Mouse (Mus musculus) midbrain, embryonic 16.5 days (tissue): ENCODE measurements around the gene Gtpbp6. TPM values are rescaled to one million over a fixed set of nuclear protein-coding genes. Genes with fewer than 3 reads are reported as not detected.
A peak's percentile ranks its signal among the peaks of the same experiment; 100 is the strongest.

Source experiments
- ATAC-seq: fragments of 200-750 bp; cut with Nextera tagmentation; 2 replicates; pipeline ENCODE4 v1.8.0; 2017; ENCODE audit warnings: moderate TSS enrichment
- H3K27ac ChIP-seq: fragments of 300-500 bp; sonication (generic); 2 replicates; pipeline ENCODE4 v1.5.1; 2014; ENCODE audit warnings: mild to moderate bottlenecking, low read length, mixed read lengths
- H3K27me3 ChIP-seq: fragments of 300-500 bp; sonication (generic); 2 replicates; pipeline ENCODE4 v1.6.1; 2014; ENCODE audit warnings: low read depth, low read length, mixed read lengths; ENCODE audit not compliant: control insufficient read depth, insufficient read depth
- H3K36me3 ChIP-seq: fragments of 300-500 bp; sonication (generic); 2 replicates; pipeline ENCODE4 v1.6.1; 2014; ENCODE audit warnings: mild to moderate bottlenecking, low read length, moderate library complexity, mixed read lengths; ENCODE audit not compliant: control insufficient read depth, insufficient read depth
- H3K4me1 ChIP-seq: fragments of 300-500 bp; sonication (generic); 2 replicates; pipeline ENCODE4 v1.6.1; 2014; ENCODE audit warnings: mild to moderate bottlenecking, low read length, mixed read lengths; ENCODE audit not compliant: control insufficient read depth, insufficient read depth
- H3K4me2 ChIP-seq: fragments of 300-500 bp; sonication (generic); 2 replicates; pipeline ENCODE4 v1.6.1; 2014; ENCODE audit warnings: mild to moderate bottlenecking, low read length, mixed read lengths
- H3K4me3 ChIP-seq: fragments of 300-500 bp; sonication (generic); 2 replicates; pipeline ENCODE4 v1.5.1; 2014; ENCODE audit warnings: low read depth, mild to moderate bottlenecking, low read length, moderate library complexity, mixed read lengths
- H3K9ac ChIP-seq: fragments of 300-500 bp; sonication (generic); 2 replicates; pipeline ENCODE4 v1.6.1; 2014; ENCODE audit warnings: low read depth, low read length, mixed read lengths
- H3K9me3 ChIP-seq: fragments of 300-500 bp; sonication (generic); replicated peaks from 2 replicates; pipeline ENCODE4 v1.6.1; 2014; ENCODE audit warnings: mild to moderate bottlenecking, low read length, mixed read lengths; ENCODE audit not compliant: control insufficient read depth, poor library complexity, severe bottlenecking
- WGBS: fragments of 180-500 bp; shearing (Covaris S2); extraction: QIAGEN DNeasy Blood & Tissue Kit; methylation state at CpG from one replicate; pipeline ENCODE4 v1.1.7; 2014; 5-methylcytosine and 5-hydroxymethylcytosine counted together
- polyA plus RNA-seq: library from polyadenylated mRNA; unstranded; fragments of >200 nt; fragmentation: Nextera tagmentation; extraction: Ambion mirVana; gene quantifications from 2 replicates; pipeline ENCODE4 v1.2.1, GENCODE M21; 2015

Gene Gtpbp6
- polyA plus RNA-seq, 1 experiment from 2014 or later, result 69.2 TPM

DNA sequence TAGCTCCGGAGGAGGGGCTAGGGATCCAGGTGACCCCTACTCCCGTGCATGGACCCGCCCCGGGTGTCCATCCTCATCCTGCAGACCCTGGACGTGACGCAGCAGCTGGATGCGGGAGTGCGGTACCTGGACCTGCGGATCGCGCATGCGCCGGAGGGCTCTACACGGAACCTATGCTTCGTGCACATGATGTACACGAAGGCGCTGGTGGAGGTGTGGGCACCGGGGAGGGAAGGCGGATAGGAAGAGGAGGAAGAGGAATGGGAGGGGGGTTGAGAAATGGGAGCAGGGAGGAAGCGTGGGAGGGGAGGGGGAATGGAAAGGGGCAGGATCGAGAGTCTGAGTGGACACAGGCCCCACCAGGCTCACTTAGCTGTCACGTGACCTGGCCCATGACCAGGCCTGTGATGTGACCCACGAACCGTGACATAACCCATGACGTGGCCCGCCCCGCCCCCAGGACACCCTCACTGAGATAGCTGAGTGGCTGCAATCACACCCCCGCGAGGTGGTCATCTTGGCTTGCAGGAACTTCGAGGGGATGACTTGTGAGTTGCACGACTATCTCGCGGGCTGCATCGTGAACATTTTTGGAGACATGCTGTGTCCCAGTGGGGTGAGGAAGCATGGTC lies 6.2 kb downstream of the Gtpbp6 start:
- 21% methylated on average over 34 of the region's 34 CpGs for WGBS
- Histone ChIP-seq H3K27ac (no peak overlapping the region), H3K4me2 (peak overlapping the region; percentile 72), H3K4me3 (peak overlapping the region; percentile 47), H3K36me3 (peaks cover 32% of the 10 kb centered on the region), H3K27me3 (no peaks in the 10 kb centered on the region), H3K9ac (peak overlapping the region; percentile 62), H3K9me3 (no peaks in the 10 kb centered on the region), H3K4me1 (peaks cover 19% of the 10 kb centered on the region)
- ATAC-seq, result peak; percentile 71

DNA sequence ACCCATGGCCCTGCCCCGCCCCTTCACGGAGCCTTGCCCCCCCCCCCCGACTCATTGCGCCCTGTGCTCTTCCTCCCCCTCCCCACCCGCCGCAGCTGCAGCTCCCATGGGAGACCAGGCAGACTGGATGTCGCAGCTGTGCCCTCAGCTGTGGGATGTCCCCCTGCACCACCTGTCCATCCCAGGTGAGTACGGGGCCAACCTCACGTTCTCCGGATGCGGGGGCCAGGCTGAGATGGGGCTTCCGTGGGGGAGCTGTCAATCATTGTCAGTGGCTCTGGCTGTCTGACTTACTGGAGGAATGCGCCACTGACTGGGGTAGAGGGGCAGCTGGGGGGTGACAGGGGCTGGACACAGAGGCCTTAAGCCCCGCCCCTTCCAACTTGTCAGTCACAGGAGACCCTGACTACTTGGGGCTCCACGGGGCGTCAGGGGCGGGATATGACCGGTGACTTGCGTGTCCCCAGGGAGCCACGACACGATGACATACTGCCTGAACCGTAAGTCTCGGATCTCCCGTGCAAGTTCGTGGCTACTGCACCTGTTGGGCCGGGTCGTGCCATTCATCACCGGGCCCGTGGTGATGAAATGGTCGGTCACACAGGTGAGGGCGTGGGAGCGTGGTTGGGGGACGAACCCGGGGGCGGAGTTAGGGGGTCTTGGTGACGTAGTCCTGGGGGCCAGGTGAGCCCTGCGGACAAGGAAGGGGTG lies 6.9 kb downstream of the Gtpbp6 start:
- H3K36me3 ChIP-seq, result peaks cover 32% of the 10 kb centered on the region
- no peaks in the 10 kb centered on the region for H3K9me3 ChIP-seq
- H3K4me2 ChIP-seq, result peak overlapping the region; percentile 72
- H3K27me3 ChIP-seq, result no peaks in the 10 kb centered on the region
- peaks cover 12% of the 10 kb centered on the region for H3K4me1 ChIP-seq
- 2% methylated on average over 30 of the region's 37 CpGs for WGBS
- ATAC-seq, result peak; percentile 43
- H3K27ac ChIP-seq, result no peak overlapping the region; the same call in 1 of the 2 replicates
- H3K9ac ChIP-seq, result peak overlapping the region; percentile 62
- peak overlapping the region; percentile 47 for H3K4me3 ChIP-seq

DNA sequence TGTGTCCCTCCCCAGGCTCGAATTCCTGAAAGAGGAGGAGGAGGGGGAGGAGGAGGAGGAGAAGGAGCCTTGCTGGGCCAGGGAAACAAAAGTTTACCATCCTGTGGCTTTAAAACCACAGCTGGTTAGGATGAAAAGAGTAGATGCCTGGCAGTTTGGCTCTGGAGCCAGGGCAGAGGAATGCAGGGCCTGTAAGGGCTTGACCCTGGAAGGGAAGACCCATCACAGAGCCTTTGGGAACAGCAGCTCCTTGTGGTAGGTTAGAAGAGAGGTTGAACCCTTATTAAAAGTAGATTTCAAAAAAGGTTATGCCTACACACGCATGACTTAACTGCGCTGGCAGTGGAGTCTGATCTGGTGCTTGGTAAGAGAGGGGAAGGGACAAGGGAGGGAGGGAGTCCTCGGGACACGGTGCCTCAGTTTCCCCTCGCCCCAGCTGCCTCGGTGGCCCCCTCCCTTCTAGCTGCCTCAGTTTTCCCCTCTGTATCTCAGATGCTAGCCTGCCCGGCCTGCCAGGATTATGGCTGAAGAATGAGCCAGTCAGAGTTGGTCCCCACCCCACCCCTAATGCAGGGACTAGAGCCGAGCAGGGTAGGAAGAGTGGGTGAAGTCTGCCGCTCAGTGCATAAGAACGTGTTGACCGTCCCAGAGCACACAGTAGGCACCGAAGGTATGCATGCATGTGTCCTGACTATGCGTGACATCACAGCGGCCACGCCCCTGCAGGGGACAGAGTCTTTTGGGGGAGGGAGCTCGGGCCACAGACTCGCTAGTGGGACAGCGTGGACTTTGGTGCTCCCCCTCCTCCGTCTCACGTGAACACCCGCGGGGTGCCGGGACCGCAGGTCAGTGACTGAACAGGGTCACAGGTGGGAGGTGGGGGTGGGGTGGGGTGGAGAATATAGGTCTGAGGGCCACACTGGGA lies 8.1 kb downstream of the Gtpbp6 start, which contains the start of gene Plcxd1:
Gene Plcxd1 (plus strand): TSS at position 314 of the 925 bp plus-strand sequence.
- WGBS, result 7% methylated on average over 25 of the region's 25 CpGs
- Histone ChIP-seq H3K36me3 (peaks cover 25% of the 10 kb centered on the region), H3K4me3 (peak within 1 kb of the TSS; percentile 47), H3K27me3 (no peaks in the 10 kb centered on the region), H3K4me1 (peaks cover 11% of the 10 kb centered on the region), H3K27ac (no peak within 1 kb of the TSS), H3K4me2 (peak within 1 kb of the TSS; percentile 72), H3K9me3 (no peaks in the 10 kb centered on the region), H3K9ac (peak within 1 kb of the TSS; percentile 62)
- peak; percentile 22; the same call in 1 of the 2 replicates for ATAC-seq

DNA sequence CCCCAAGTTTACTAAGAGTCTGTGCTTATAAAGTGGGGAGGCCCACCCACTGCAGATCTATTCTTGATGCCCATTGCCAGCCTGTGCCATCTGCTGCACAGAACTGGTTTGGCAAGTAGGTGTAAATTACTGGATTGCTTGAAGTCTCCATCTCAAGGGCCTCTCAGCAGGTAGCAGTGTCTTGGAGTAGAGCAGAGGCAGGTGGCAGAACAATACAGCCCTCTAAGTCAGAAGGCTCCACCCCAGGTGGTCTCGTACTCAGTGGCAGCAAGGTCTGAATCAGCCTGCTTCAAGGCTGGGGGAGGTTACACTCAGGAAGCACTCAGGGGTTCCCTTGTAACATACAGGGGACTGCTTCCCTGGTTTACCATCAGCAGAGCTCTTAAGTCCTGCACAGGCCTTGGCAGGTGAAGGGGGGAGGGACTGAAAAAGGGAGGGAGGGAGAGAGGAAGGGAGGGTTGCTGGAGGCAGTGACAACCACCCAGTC lies 9.0 kb downstream of the Gtpbp6 start:
- no peak overlapping the region for H3K4me2 ChIP-seq
- no peak for ATAC-seq
- WGBS, result 27% methylated on average over 1 of the region's 1 CpGs
- peaks cover 16% of the 10 kb centered on the region for H3K36me3 ChIP-seq
- no peak overlapping the region for H3K4me3 ChIP-seq
- H3K27me3 ChIP-seq, result no peaks in the 10 kb centered on the region
- peaks cover 14% of the 10 kb centered on the region for H3K4me1 ChIP-seq
- no peak overlapping the region for H3K9ac ChIP-seq
- H3K27ac ChIP-seq, result no peak overlapping the region
- no peaks in the 10 kb centered on the region for H3K9me3 ChIP-seq

DNA sequence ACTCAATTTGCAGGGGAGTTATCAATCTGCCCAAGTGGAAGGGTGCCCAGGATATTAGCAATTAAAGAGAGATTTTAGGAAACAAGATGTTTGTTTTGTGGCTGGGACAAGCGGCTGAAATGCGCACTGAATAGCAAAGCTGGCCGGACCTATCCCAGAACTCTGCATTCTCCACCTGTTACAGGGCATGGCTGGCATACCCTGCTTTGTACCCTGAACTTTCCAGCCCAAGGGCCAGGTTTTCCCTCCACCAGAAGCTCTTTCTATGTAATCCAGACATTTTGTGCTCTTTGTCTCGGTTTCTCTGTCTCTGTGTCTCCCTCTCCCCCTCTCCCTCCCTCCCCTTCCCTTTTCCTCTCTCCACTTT lies 13.2 kb downstream of the Gtpbp6 start:
- peak overlapping the region; percentile 67 for H3K9ac ChIP-seq
- no peaks in the 10 kb centered on the region for H3K27me3 ChIP-seq
- peak overlapping the region; percentile 55 for H3K27ac ChIP-seq
- H3K9me3 ChIP-seq, result no peaks in the 10 kb centered on the region
- WGBS, result 10% methylated on average over 4 of the region's 4 CpGs
- peak overlapping the region; percentile 50 for H3K4me3 ChIP-seq
- H3K4me2 ChIP-seq, result peak overlapping the region; percentile 79
- H3K4me1 ChIP-seq, result 0 out of 2 replicates have a peak, but pooled peaks cover 3% of the 10 kb centered on the region
- no peaks in the 10 kb centered on the region for H3K36me3 ChIP-seq
- peak; percentile 34 for ATAC-seq

DNA sequence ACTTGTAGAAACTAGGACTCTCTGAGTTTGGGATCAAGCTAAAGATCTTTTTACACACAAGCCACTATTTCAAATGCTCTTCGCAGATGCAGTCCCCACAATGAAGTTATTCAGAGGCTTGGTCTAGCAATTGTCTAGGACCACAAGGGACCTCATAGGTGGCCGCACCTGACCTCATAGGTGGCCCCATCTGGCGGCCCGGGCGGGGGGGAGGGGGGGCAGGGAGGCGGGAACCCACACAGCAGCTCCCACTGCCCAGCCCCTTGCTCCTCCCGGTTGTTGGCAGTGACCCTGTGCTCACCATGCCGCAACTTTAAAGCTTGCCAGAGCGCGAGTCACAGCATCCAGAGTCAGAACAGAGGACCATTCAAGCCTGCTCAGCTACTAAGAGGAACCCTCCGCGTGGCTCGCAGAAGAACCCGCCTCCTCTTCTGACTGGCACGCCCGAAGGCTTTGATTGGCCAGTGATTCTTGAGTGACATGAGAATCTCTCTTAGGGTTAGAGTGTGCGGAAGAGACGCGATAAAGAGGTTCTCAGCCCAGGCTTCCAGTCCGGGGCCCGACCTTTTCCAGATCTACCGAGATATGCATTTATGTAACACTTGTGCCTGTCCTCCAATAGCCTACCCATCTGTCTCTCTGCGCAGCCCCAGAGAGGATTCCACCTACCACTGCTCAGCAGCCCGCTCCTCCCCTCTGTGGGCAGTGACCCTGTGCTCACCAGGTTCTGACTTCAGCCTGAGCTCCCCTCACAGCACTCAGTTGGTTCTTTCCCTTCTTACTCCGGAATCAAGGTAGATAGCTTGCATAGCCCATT lies 13.8 kb downstream of the Gtpbp6 start, which contains the start of gene Gm35315:
Gene Gm35315 (minus strand): TSS at position 391 of the 817 bp plus-strand sequence.
- Histone ChIP-seq H3K9ac (peak within 1 kb of the TSS; percentile 67), H3K4me3 (peak within 1 kb of the TSS; percentile 50), H3K27ac (peak within 1 kb of the TSS; percentile 55), H3K4me2 (peak within 1 kb of the TSS; percentile 79), H3K4me1 (0 out of 2 replicates have a peak, but pooled peaks cover 3% of the 10 kb centered on the region), H3K27me3 (no peaks in the 10 kb centered on the region), H3K9me3 (no peaks in the 10 kb centered on the region), H3K36me3 (no peaks in the 10 kb centered on the region)
- 2% methylated on average over 25 of the region's 25 CpGs for WGBS
- ATAC-seq, result peak; percentile 96

DNA sequence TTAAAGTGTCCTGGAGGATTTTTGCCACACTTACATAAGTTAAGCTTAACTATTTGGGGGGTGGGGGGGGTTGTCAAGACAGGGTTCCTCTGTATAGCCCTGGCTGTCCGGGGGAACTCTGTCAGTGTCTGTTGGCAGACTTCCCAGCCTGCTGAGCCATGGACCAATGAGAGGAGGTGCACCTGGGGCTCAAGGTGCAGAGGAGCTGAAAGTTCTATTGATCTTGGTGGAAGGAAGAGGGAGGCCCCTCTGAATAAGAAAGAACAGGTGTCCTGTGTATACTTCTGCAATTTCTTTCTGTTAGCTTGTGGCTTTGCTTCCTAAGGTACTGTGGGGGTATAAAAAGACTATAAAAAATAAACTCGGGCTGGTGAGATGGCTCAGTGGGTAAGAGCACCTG lies 16.5 kb downstream of the Gtpbp6 start:
- Histone ChIP-seq H3K27me3 (no peaks in the 10 kb centered on the region), H3K27ac (no peak overlapping the region), H3K36me3 (no peaks in the 10 kb centered on the region), H3K9ac (no peak overlapping the region), H3K4me3 (no peak overlapping the region), H3K4me1 (0 out of 2 replicates have a peak, but pooled peaks cover 3% of the 10 kb centered on the region), H3K4me2 (no peak overlapping the region), H3K9me3 (no peaks in the 10 kb centered on the region)
- 84% methylated on average over 2 of the region's 2 CpGs for WGBS
- no peak for ATAC-seq
